Mouse (Mus musculus): ENCODE data around the gene Rap1gds1.

DNA sequence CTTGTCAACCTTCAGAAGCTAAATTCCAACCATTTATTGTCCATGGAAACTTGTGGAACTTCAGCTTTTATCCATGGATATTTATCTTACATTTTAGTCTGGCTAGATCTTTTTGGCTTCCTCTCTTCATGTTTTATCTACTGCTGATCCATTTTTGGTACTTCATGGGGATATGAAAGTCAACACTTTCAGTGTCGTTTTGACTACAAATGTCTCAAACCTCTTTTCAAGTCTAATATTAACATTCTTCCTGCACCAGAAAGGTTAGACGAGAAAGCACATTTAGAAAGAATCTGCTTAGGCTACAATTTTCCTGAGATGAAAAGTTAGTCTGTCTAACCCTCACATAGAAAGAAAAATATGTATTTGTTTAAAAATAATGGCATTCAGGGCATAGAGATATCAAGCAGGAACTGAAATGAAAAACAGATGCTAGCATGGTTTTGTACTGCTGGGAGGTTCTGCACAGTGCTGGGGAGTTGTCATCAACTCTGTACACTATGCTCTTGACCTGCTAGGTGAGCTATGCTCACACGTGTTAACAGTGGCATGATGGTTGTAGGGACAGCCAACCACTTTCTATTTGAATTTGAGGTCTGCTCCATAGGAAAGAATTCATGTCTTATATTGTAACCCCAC is 37.5 kb upstream of the Rap1gds1 start:
- no peak for TF ChIP-seq CTCF (IDR thresholded peaks at IDR 0.05; ENCODE audit: borderline replicate concordance, extremely low read depth, insufficient read depth, insufficient read length)
- TF ChIP-seq POLR2A (IDR thresholded peaks at IDR 0.05; ENCODE audit: borderline replicate concordance, extremely low read depth, insufficient read depth, insufficient read length, poor library complexity, severe bottlenecking), result no peak

Data from brain, embryonic 14.5 days (tissue).